Mouse (Mus musculus) midbrain, embryonic 14.5 days (tissue): ENCODE measurements at regions not wholly inside any gene's neighbourhood (a gene's known extent, or its start where the extent isn't known, plus 50 kb on each side); places are given as distances from the start of the nearest gene placed in this dataset.

Source experiments
- ATAC-seq: fragments of 200-750 bp; cut with Nextera tagmentation; 2 replicates; pipeline ENCODE4 v1.8.0; 2017; ENCODE audit warnings: moderate number of reproducible peaks, moderate library complexity; ENCODE audit not compliant: low FRiP score, low TSS enrichment
- DNase-seq: peaks from one replicate; pipeline ENCODE4 v3.0.0-alpha.2; 2015
- H3K27ac ChIP-seq: fragments of 300-500 bp; sonication (generic); replicated peaks from 2 replicates; pipeline ENCODE4 v1.5.1; 2014; ENCODE audit warnings: mild to moderate bottlenecking, low read depth, low read length, moderate library complexity
- H3K27me3 ChIP-seq: fragments of 300-500 bp; sonication (generic); 2 replicates; pipeline ENCODE4 v1.6.1; 2014; ENCODE audit warnings: low read length, control low read depth, mixed read lengths; ENCODE audit not compliant: control insufficient read depth, insufficient read depth
- H3K36me3 ChIP-seq: fragments of 300-500 bp; sonication (generic); 2 replicates; pipeline ENCODE4 v1.6.1; 2014; ENCODE audit warnings: low read length, control low read depth; ENCODE audit not compliant: control insufficient read depth, insufficient read depth
- H3K4me1 ChIP-seq: fragments of 300-500 bp; sonication (generic); 2 replicates; pipeline ENCODE4 v1.6.1; 2014; ENCODE audit warnings: mild to moderate bottlenecking, antibody characterized with exemption, low read length, control low read depth; ENCODE audit not compliant: control insufficient read depth, insufficient read depth
- H3K4me2 ChIP-seq: fragments of 300-500 bp; sonication (generic); 2 replicates; pipeline ENCODE4 v1.6.1; 2014; ENCODE audit warnings: mild to moderate bottlenecking, low read length, moderate library complexity
- H3K4me3 ChIP-seq: fragments of 300-500 bp; sonication (generic); replicated peaks from 2 replicates; pipeline ENCODE4 v1.5.1; 2014; ENCODE audit warnings: low read depth, low read length
- H3K9ac ChIP-seq: fragments of 300-500 bp; sonication (generic); replicated peaks from 2 replicates; pipeline ENCODE4 v1.6.1; 2014; ENCODE audit warnings: mild to moderate bottlenecking, low read length, moderate library complexity
- H3K9me3 ChIP-seq: fragments of 300-500 bp; sonication (generic); 2 replicates; pipeline ENCODE4 v1.6.1; 2016; ENCODE audit warnings: low read length, control low read depth, mixed read lengths; ENCODE audit not compliant: control insufficient read depth
- WGBS: fragments of 180-500 bp; shearing (Covaris S2); extraction: QIAGEN DNeasy Blood & Tissue Kit; methylation state at CpG from one replicate; pipeline ENCODE4 v1.1.7; 2014; 5-methylcytosine and 5-hydroxymethylcytosine counted together

GRCm38 (mm10) chr5:85661487-85661886 is 403.9 kb downstream of the Cenpc1 start:
- DNase-seq (peak; percentile 23), ATAC-seq (no peak)
- Histone ChIP-seq H3K4me2 (no peak overlapping the region), H3K27me3 (no peaks in the 10 kb centered on the region), H3K4me3 (no peak overlapping the region), H3K4me1 (no peaks in the 10 kb centered on the region), H3K27ac (no peak overlapping the region), H3K9ac (no peak overlapping the region), H3K36me3 (no peaks in the 10 kb centered on the region), H3K9me3 (no peaks in the 10 kb centered on the region)
- WGBS: 57% methylated on average over 5 of the region's 5 CpGs

- WGBS: 32% methylated on average over 2 of the region's 2 CpGs
- DNase-seq (no peak), ATAC-seq (no peak)
- Histone ChIP-seq H3K9me3 (no peaks in the 10 kb centered on the region), H3K4me3 (no peak overlapping the region), H3K4me2 (no peak overlapping the region), H3K4me1 (no peaks in the 10 kb centered on the region), H3K36me3 (no peaks in the 10 kb centered on the region), H3K27me3 (no peaks in the 10 kb centered on the region), H3K9ac (no peak overlapping the region), H3K27ac (no peak overlapping the region)
Observed at GRCm38 (mm10) chr5:85621078-85621477, 444.3 kb downstream of the Cenpc1 start.

- H3K4me2 ChIP-seq: no peak overlapping the region
- H3K27ac ChIP-seq: no peak overlapping the region
- H3K9me3 ChIP-seq: no peaks in the 10 kb centered on the region
- H3K36me3 ChIP-seq: no peaks in the 10 kb centered on the region
- no peak for DNase-seq
- no peaks in the 10 kb centered on the region for H3K4me1 ChIP-seq
- no peak overlapping the region for H3K9ac ChIP-seq
- no peaks in the 10 kb centered on the region for H3K27me3 ChIP-seq
- ATAC-seq: no peak
- WGBS: 81% methylated on average over 3 of the region's 3 CpGs
- no peak overlapping the region for H3K4me3 ChIP-seq
Observed at GRCm38 (mm10) chr5:85614783-85615182, 450.6 kb downstream of the Cenpc1 start.

DNA sequence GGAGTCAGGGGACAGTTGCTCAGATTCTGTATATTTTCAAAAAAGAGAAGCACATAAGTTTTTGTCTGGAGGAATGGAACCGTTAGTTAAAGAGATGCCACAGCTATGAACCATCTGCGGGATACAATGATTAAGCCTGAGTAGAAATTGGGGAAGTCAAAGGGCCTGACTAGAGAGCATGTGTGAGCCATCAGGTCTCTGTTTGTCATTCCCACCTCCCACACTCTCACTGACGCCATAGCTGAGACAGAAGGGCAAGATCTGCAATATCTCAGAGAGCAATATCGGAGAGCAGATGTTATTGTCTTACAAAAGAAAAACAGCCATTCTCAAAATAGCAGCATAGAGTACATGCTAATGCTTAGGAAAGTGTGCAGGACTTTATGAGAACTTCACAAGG is 452.8 kb downstream of the Cenpc1 start:
- Histone ChIP-seq H3K27me3 (no peaks in the 10 kb centered on the region), H3K27ac (no peak overlapping the region), H3K4me2 (no peak overlapping the region), H3K4me1 (no peaks in the 10 kb centered on the region), H3K9me3 (no peaks in the 10 kb centered on the region), H3K4me3 (no peak overlapping the region), H3K36me3 (no peaks in the 10 kb centered on the region), H3K9ac (no peak overlapping the region)
- no peak for ATAC-seq
- DNase-seq: no peak
- WGBS: 90% methylated on average over 4 of the region's 4 CpGs

GRCm38 (mm10) chr5:85609104-85609503 is 456.3 kb downstream of the Cenpc1 start:
- no peaks in the 10 kb centered on the region for H3K27me3 ChIP-seq
- DNase-seq (no peak), ATAC-seq (no peak)
- no peaks in the 10 kb centered on the region for H3K9me3 ChIP-seq
- H3K27ac ChIP-seq: no peak overlapping the region
- 46% methylated on average over 4 of the region's 4 CpGs for WGBS
- no peaks in the 10 kb centered on the region for H3K4me1 ChIP-seq
- no peak overlapping the region for H3K4me3 ChIP-seq
- no peaks in the 10 kb centered on the region for H3K36me3 ChIP-seq
- no peak overlapping the region for H3K9ac ChIP-seq
- H3K4me2 ChIP-seq: no peak overlapping the region

- Histone ChIP-seq H3K4me3 (no peak overlapping the region), H3K27ac (no peak overlapping the region), H3K9me3 (no peaks in the 10 kb centered on the region), H3K27me3 (no peaks in the 10 kb centered on the region), H3K9ac (no peak overlapping the region), H3K4me1 (no peaks in the 10 kb centered on the region), H3K36me3 (no peaks in the 10 kb centered on the region), H3K4me2 (no peak overlapping the region)
- DNase-seq: no peak
- no peak for ATAC-seq
Observed at GRCm38 (mm10) chr5:85598164-85598563, 467.2 kb downstream of the Cenpc1 start.

DNA sequence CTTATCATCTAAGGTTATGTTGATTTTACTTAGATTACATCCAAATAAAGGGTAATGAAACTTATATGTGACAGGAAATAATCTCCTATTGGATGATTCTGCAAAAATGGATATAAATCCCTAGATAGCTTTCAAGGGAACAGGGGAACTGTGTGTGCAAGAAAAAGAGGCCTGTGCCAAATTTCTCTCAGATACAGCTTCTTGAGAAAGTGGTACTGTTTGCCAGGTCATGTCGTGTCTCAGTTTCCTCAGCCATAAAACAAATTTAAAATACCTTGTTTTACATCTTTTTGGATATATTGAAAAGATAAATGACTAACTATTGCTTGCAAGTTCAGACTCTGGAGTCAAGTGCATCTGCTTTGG is 470.3 kb downstream of the Cenpc1 start:
- Histone ChIP-seq H3K27me3 (no peaks in the 10 kb centered on the region), H3K27ac (no peak overlapping the region), H3K4me2 (no peak overlapping the region), H3K4me1 (no peaks in the 10 kb centered on the region), H3K9me3 (no peaks in the 10 kb centered on the region), H3K9ac (no peak overlapping the region), H3K36me3 (no peaks in the 10 kb centered on the region), H3K4me3 (no peak overlapping the region)
- 57% methylated on average over 1 of the region's 1 CpGs for WGBS
- no peak for ATAC-seq
- DNase-seq: no peak

DNA sequence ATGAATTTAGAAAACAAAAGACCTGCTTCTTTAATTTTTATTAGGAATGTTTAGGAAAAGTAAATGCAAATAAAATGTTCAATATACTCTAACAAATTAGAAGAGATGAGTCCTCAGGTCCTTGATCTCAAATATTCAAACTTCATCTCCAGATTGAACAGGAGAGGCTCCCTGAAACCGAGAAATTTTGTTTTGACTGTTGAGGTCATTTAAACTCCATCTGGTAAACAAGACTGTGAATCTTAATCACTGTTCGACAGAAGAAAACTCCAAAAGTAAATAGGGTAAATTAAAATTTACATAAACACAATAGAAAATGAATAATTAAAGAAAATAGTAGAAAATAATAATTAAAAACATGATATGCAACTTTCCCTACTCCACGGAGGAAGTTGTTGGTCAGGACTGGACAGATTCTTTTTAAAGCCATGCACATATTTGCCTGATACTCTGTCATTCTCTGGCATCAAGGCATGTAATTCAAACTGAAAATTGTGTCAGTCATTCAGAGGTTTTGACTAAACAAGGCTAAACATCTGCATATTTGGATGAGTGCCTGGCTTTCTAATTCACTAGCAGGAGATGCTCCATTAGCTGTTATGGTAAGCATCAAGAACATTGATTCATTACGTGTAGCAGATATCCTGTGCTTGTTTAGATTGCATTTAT is 470.8 kb downstream of the Cenpc1 start:
- Histone ChIP-seq H3K4me3 (no peak overlapping the region), H3K9ac (no peak overlapping the region), H3K9me3 (no peaks in the 10 kb centered on the region), H3K27ac (no peak overlapping the region), H3K36me3 (no peaks in the 10 kb centered on the region), H3K4me2 (no peak overlapping the region), H3K4me1 (no peaks in the 10 kb centered on the region), H3K27me3 (no peaks in the 10 kb centered on the region)
- WGBS: 71% methylated on average over 4 of the region's 4 CpGs
- DNase-seq (peak; percentile 40), ATAC-seq (no peak)

- H3K9ac ChIP-seq: no peak overlapping the region
- H3K4me3 ChIP-seq: no peak overlapping the region
- no peak for ATAC-seq
- H3K9me3 ChIP-seq: no peaks in the 10 kb centered on the region
- no peak overlapping the region for H3K4me2 ChIP-seq
- H3K4me1 ChIP-seq: no peaks in the 10 kb centered on the region
- no peak overlapping the region for H3K27ac ChIP-seq
- WGBS: 81% methylated on average over 3 of the region's 3 CpGs
- H3K27me3 ChIP-seq: no peaks in the 10 kb centered on the region
- no peaks in the 10 kb centered on the region for H3K36me3 ChIP-seq
- DNase-seq: no peak
Observed at GRCm38 (mm10) chr5:85592236-85592635, 473.1 kb downstream of the Cenpc1 start.
